Mouse (Mus musculus) megakaryocyte, adult 5-6 weeks (primary cell): Measurements from ENCODE around the gene Ankrd12. TPM values are rescaled to one million over a fixed set of nuclear protein-coding genes. Genes with fewer than 3 reads are reported as not detected.

Experiments
- ATAC-seq: 2 replicates; pipeline ENCODE4 v1.8.0; 2016; ENCODE audit warnings: mild to moderate bottlenecking, inconsistent platforms; ENCODE audit not compliant: poor library complexity, severe bottlenecking
- total RNA-seq, 2 experiments: library from RNA; stranded (forward) in 1 of 2; stranded (reverse) in 1 of 2; fragments of 153-499, 151-499 nt in 1 of 2; fragments of 221-1000, 200-1000 nt in 1 of 2; gene quantifications; 2 replicates each; pipeline versions ENCODE4 v1.2.3 to v1.2.4; 2015 to 2017

The Ankrd12 gene
- total RNA-seq, 2 experiments from 2014 or later = 37.3 to 38.4 TPM

- ATAC-seq = no peak
These were observed 139.2 kb downstream of the Ankrd12 start for GRCm38 (mm10) chr17:65937671-65938070.

DNA sequence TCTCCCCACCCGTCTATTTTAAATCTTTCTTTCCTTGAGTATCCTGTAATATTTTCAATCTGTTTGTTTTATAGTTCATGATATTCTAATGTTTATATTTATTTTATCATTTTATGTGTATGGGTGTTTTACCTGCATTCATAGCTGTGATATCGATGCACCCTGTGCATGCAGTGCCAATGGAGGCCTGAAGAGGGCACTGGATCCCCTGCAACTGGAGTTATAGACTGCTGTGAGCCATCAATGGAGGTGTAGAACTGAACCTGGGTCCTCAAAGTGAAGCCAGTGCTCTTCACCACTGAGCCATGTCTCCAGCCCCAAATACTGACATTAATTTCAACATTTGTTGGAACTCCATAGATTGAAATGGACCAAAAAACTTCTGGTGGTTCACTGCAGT lies 143.1 kb downstream of the Ankrd12 start:
- no peak for ATAC-seq

DNA sequence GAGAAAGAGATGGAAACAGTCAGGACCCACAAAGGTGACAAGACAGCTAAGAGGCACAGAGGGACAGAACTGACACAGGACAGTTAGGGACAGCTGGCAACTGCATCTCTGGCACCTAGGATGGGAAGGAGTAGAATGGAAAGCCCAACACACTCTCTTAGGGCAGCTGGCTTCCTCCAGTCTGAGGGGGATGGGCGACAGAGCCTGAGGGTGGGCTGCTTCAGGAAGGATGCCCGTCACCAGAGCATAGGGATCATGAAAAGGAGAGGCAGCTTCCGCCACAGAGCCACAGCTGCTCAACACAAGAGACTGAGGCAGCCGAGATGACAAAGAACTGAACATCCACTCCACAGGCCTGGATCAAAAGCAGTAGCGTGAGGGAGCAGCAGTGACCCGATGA lies 145.4 kb downstream of the Ankrd12 start:
- ATAC-seq = 0 out of 2 replicates have a peak, but pooled peaks have one; percentile 13

DNA sequence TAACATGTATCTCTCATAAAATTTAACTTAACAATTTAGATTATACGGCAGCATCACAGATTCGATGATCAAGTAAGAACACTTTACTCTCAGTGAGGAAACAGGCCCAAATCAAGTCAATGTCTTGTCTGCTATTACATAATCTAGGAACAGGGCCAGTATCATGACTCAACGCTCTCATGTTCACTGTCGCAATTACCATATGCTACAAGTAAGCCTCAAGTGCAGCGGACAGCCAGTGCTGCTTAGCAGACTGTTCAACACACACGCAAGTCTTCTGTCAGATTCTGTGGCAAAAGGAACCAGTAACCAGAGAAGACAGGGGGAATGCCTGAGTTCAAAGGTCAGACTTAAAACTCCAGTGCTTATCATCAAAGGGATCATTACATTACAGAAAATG lies 145.9 kb downstream of the Ankrd12 start:
- peak; percentile 99 for ATAC-seq

DNA sequence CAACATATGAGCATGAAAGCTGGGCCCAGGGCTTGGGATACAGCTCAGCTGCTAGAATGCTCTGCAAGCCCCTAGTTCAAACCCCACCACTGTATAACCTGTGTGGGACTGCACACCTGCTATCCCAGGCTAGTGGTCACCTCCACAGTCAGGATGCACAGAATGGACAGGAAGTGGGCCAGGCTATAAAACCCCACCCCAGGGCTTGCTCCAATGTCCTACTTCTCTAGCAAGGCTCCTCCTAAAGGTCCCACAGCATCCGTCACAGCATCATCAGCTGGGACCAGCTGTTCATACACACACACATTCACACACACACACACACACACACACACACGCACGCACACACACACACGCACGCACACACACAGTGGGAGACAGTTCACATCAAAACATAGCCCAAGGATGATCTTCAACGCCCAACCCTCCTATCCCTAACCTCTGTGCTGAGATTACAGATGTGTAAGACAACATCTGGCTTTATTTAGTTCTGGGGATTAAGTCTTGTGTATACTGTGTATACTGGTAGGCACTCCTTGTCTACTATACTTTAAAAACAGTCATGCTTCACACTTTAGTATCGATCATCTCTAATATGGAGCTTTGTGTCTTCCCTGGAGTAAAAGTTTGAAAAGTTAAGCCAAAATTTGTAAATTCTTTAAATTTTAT lies 146.6 kb downstream of the Ankrd12 start:
- ATAC-seq = no peak

GRCm38 (mm10) chr17:65929319-65929978 lies 147.4 kb downstream of the Ankrd12 start:
- ATAC-seq = no peak

GRCm38 (mm10) chr17:65927077-65927476 lies 149.8 kb downstream of the Ankrd12 start:
- ATAC-seq = no peak

DNA sequence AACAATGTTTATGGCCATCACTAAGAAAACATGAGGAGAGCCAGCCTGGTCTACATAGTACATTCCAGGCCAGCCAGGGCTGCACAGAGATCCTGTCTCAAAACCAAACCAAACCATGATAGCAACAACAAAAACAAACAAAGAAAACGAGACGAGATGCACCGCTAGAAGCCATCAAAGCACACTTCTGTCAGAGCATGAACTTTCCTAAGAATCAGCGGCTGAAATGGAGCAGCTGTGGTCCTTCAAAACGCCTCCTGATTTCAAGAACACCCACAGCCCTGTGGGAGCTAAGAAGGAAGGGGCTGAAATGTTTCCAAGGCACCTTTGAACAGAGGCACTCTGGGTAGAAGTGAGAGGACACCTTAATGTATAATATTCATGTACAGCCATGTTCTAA lies 152.7 kb downstream of the Ankrd12 start:
- no peak for ATAC-seq

GRCm38 (mm10) chr17:65921975-65922374 lies 154.9 kb downstream of the Ankrd12 start:
- ATAC-seq = no peak

GRCm38 (mm10) chr17:65919235-65919634 lies 157.7 kb downstream of the Ankrd12 start:
- no peak; the same call in 1 of the 2 replicates for ATAC-seq

DNA sequence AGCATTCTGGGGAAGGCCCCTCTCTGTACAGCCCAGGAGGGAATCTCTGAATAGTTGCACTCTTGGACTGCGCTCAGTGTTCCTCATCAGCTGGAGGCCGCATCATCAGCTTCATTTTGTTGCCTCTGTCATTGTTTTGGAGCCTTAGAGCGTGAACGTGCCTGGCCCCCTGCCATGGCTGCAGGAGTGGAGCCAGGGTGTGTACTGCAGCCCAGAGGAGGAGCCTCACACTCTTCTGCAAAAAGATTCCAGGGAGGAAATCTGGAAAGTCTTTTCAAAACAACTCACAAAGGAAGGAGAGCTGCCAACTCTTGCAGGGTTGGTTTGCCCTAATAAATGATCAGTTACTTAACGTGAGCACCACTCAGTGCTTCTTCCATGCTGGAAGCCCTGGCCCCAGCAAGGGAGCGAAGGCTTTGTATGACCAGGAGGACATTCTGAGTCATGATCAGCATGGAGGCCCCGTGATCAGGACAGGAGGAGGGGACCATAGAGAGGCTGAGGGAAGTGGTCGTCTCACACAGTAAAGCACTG lies 160.7 kb downstream of the Ankrd12 start:
- no peak for ATAC-seq

Other genes starting within 250 kb of the Ankrd12 start
- gene Ralbp1, start 191.3 kb downstream of the Ankrd12 start, total RNA-seq (2015) = 32.3 and 34.9 TPM in 2 replicates
- 102 and 104 TPM in 2 replicates for gene Ralbp1, start 191.3 kb downstream of the Ankrd12 start, total RNA-seq (2017)
- gene Twsg1, start 125.9 kb downstream of the Ankrd12 start, total RNA-seq (2015) = 6.5 and 7.3 TPM in 2 replicates
- 4.1 and 5.2 TPM in 2 replicates for gene Twsg1, start 125.9 kb downstream of the Ankrd12 start, total RNA-seq (2017)
- 170 and 198 TPM in 2 replicates for gene Ndufv2, start 24.5 kb upstream of the Ankrd12 start, total RNA-seq (2015)
- 195 and 197 TPM in 2 replicates for gene Ndufv2, start 24.5 kb upstream of the Ankrd12 start, total RNA-seq (2017)
- 14.5 and 19.1 TPM in 2 replicates for gene Washc1, start 34.5 kb upstream of the Ankrd12 start, total RNA-seq (2015)
- 29.7 and 30.9 TPM in 2 replicates for gene Washc1, start 34.5 kb upstream of the Ankrd12 start, total RNA-seq (2017)
- gene Ddx11, start 46.4 kb upstream of the Ankrd12 start, total RNA-seq (2015) = 5.2 and 6.7 TPM in 2 replicates
- 9.8 and 11.1 TPM in 2 replicates for gene Ddx11, start 46.4 kb upstream of the Ankrd12 start, total RNA-seq (2017)